Comparison of ENCODE assay signal across 17 mouse cellular contexts in genomic region chr2:151574607-151575006, GRCm38 (mm10). TPM values are rescaled to one million over a fixed set of nuclear protein-coding genes. Genes with fewer than 3 reads are reported as not detected.
DNase-seq lines count a peak whose midpoint lies in the region; ATAC-seq and TF ChIP-seq lines count a peak whose summit lies in the region.
"Had no signal": no experiment of that assay in that cellular context is flagged by ENCODE, and none has a peak within 500 bp of the region (broad histone marks: within the 10 kb centered on the region; RNA-seq: fewer than 3 reads in every experiment).

No protein-coding gene starts in this region.

- DNase-seq in gastrocnemius, adult 2 months = no peak
- DNase-seq in gastrocnemius, postnatal 4 days (ENCODE audit: low spot score in 2 of 2) = no peak
- DNase-seq in midbrain, embryonic 11.5 days (ENCODE audit: low spot score, missing footprints) = peak; percentile 10
- DNase-seq in left cerebral cortex, adult 9 months (ENCODE audit: low spot score in 2 of 2) = peak; percentile 74 to 80
- DNase-seq in right cerebral cortex, postnatal 36 days (ENCODE audit: low spot score in 2 of 2) = peak; percentile 77 to 84
- DNase-seq in kidney, adult 11 months = no peak
- DNase-seq: gastrocnemius, postnatal 14 days; thymus, postnatal 14 days had no signal

- no peak overlapping the region for H3K4me3 ChIP-seq in gastrocnemius, adult 2 months
- H3K4me3 ChIP-seq in midbrain, embryonic 11.5 days (ENCODE audit: low read depth, low read length) = no peak overlapping the region
- no peak overlapping the region for H3K4me3 ChIP-seq in midbrain, embryonic 16.5 days (ENCODE audit: low read depth, low read length)
- H3K4me3 ChIP-seq: megakaryocyte, embryonic 14.5 days; stomach, embryonic 15.5 days had no signal

- H3K27me3 ChIP-seq in midbrain, embryonic 11.5 days (ENCODE audit: control insufficient read depth, insufficient read depth, low read length) = no peaks in the 10 kb centered on the region
- H3K27me3 ChIP-seq in midbrain, embryonic 16.5 days (ENCODE audit: control insufficient read depth, insufficient read depth, low read depth, low read length) = no peaks in the 10 kb centered on the region
- H3K27me3 ChIP-seq: hindbrain, embryonic 15.5 days; stomach, embryonic 15.5 days had no signal

- no peak for ATAC-seq in midbrain, embryonic 11.5 days (ENCODE audit: low FRiP score)
- no peak for ATAC-seq in midbrain, embryonic 16.5 days
- ATAC-seq in monocyte, adult 5-6 weeks (replicated peaks; ENCODE audit: insufficient number of reproducible peaks, low FRiP score, low TSS enrichment, poor library complexity, severe bottlenecking) = no peak

- no peaks in the 10 kb centered on the region for H3K36me3 ChIP-seq in midbrain, embryonic 11.5 days (ENCODE audit: control insufficient read depth, insufficient read depth, low read length)
- H3K36me3 ChIP-seq in midbrain, embryonic 16.5 days (ENCODE audit: control insufficient read depth, insufficient read depth, low read length) = no peaks in the 10 kb centered on the region
- H3K36me3 ChIP-seq: forebrain, embryonic 12.5 days; heart, embryonic 10.5 days; hindbrain, embryonic 15.5 days; stomach, embryonic 15.5 days had no signal

- no peak overlapping the region for H3K4me2 ChIP-seq in midbrain, embryonic 11.5 days
- H3K4me2 ChIP-seq in midbrain, embryonic 16.5 days (ENCODE audit: low read length) = no peak overlapping the region

- peaks cover 8% of the 10 kb centered on the region for H3K4me1 ChIP-seq in midbrain, embryonic 11.5 days (ENCODE audit: control insufficient read depth, insufficient read depth, low read length)
- peaks cover 10% of the 10 kb centered on the region for H3K4me1 ChIP-seq in midbrain, embryonic 16.5 days (ENCODE audit: control insufficient read depth, insufficient read depth, low read length)

- intact Hi-C loops in gastrocnemius, adult 2 months (cut with DNase I) = loop anchor here (2.0 to 5.0 kb wide), 3 partner anchors 30 to 168 kb away; partner anchors contain the start of genes Psmf1 and Snph

- H3K9ac ChIP-seq in midbrain, embryonic 11.5 days (ENCODE audit: low read length) = no peak overlapping the region
- H3K9ac ChIP-seq in midbrain, embryonic 16.5 days (ENCODE audit: low read depth, low read length) = no peak overlapping the region; the same call in 1 of the 2 replicates
- H3K9ac ChIP-seq: lung, embryonic 14.5 days; stomach, embryonic 15.5 days had no signal

- H3K27ac ChIP-seq in gastrocnemius, adult 2 months = peak overlapping the region; percentile 96
- no peak overlapping the region for H3K27ac ChIP-seq in midbrain, embryonic 11.5 days (ENCODE audit: low read depth, low read length)
- H3K27ac ChIP-seq in midbrain, embryonic 16.5 days (ENCODE audit: low read length) = no peak overlapping the region
- H3K27ac ChIP-seq: forebrain, embryonic 12.5 days; stomach, embryonic 15.5 days had no signal

- no peaks in the 10 kb centered on the region for H3K9me3 ChIP-seq in midbrain, embryonic 11.5 days (ENCODE audit: control insufficient read depth, low read length)
- no peaks in the 10 kb centered on the region for H3K9me3 ChIP-seq in midbrain, embryonic 16.5 days (replicated peaks; ENCODE audit: control insufficient read depth, low read length, poor library complexity, severe bottlenecking)
- H3K9me3 ChIP-seq: forebrain, embryonic 12.5 days; heart, embryonic 10.5 days; hindbrain, embryonic 15.5 days; stomach, embryonic 15.5 days had no signal

- WGBS in midbrain, embryonic 11.5 days = 57% methylated on average over 5 of the region's 5 CpGs
- WGBS in midbrain, embryonic 16.5 days = 51% methylated on average over 5 of the region's 5 CpGs

- TF ChIP-seq CTCF in gastrocnemius, adult 2 months (IDR thresholded peaks at IDR 0.05) = no peak

RNA-seq across cellular contexts. Expression of gene Sdcbp2, which starts 2.2 kb away (rescaled TPM):
- total RNA-seq in gastrocnemius, adult 2 months (2021) = under 1 TPM; 0.56 to 0.75 TPM
- total RNA-seq in gastrocnemius, postnatal 4 days (2021) = 1 to 10 TPM; 1.5 to 1.8 TPM
- 0.41 and 0.56 TPM in 2 replicates for polyA plus RNA-seq in midbrain, embryonic 11.5 days (2014; fragmentation: Nextera tagmentation; extraction: Ambion mirVana)
- 0.98 and 1.1 TPM in 2 replicates for polyA plus RNA-seq in midbrain, embryonic 16.5 days (2015; fragmentation: Nextera tagmentation; extraction: Ambion mirVana)
- total RNA-seq in monocyte, adult 5-6 weeks (2017) = 1.0 to 1.5 TPM in 2 of 3 replicates, not detected in the other

RNA-seq across cellular contexts. Expression of gene Fkbp1a, which starts 32.3 kb away (rescaled TPM):
- total RNA-seq in gastrocnemius, adult 2 months (2021) = 100 to 1,000 TPM; 159 to 181 TPM
- 100 to 1,000 TPM; 292 to 323 TPM for total RNA-seq in gastrocnemius, postnatal 4 days (2021)
- polyA plus RNA-seq in midbrain, embryonic 11.5 days (2014; fragmentation: Nextera tagmentation; extraction: Ambion mirVana) = 566 and 602 TPM in 2 replicates
- 568 and 608 TPM in 2 replicates for polyA plus RNA-seq in midbrain, embryonic 16.5 days (2015; fragmentation: Nextera tagmentation; extraction: Ambion mirVana)
- total RNA-seq in monocyte, adult 5-6 weeks (2017) = 3.5 to 27.0 TPM (median 23.8 TPM) in 3 replicates

RNA-seq across cellular contexts. Expression of gene Snph, which starts 57.8 kb away (rescaled TPM):
- 10 to 100 TPM; 31.7 to 35.9 TPM for total RNA-seq in gastrocnemius, adult 2 months (2021)
- 1 to 10 TPM; 3.2 to 3.7 TPM for total RNA-seq in gastrocnemius, postnatal 4 days (2021)
- polyA plus RNA-seq in midbrain, embryonic 11.5 days (2014; fragmentation: Nextera tagmentation; extraction: Ambion mirVana) = 1.9 and 2.5 TPM in 2 replicates
- 19.0 and 21.6 TPM in 2 replicates for polyA plus RNA-seq in midbrain, embryonic 16.5 days (2015; fragmentation: Nextera tagmentation; extraction: Ambion mirVana)
- total RNA-seq in monocyte, adult 5-6 weeks (2017) = not detected in 3 replicates
- polyA plus RNA-seq: liver, adult 2 months had no signal

Comparison
In these comparisons a context has a peak if more than half of its experiments do, and no peak if none do; other contexts are left out.
1. RNA of gene Snph, which starts 57.8 kb away (total RNA-seq): 31.7 to 35.9 TPM in gastrocnemius, adult 2 months; 3.2 to 3.7 TPM in gastrocnemius, postnatal 4 days and not detected in monocyte, adult 5-6 weeks; every median in the first group is over 4 times any median in the second.
2. DNase-seq: peak in midbrain, embryonic 11.5 days (single experiment), left cerebral cortex, adult 9 months (2 of 2) and right cerebral cortex, postnatal 36 days (2 of 2); none in gastrocnemius, adult 2 months (single experiment), gastrocnemius, postnatal 4 days (0 of 2) and kidney, adult 11 months (single experiment).